Mouse (Mus musculus) cortical plate, adult 2 months (tissue): ENCODE measurements around the gene Elk3. TPM values are rescaled to one million over a fixed set of nuclear protein-coding genes. Genes with fewer than 3 reads are reported as not detected.
A peak's percentile ranks its signal among the peaks of the same experiment; 100 is the strongest.

Experiments used
- H3K27ac ChIP-seq: fragments of 200-500 bp; 2 replicates; pipeline ENCODE4 v1.5.1; 2012; ENCODE audit warnings: low read length, control low read depth, inconsistent platforms; ENCODE audit not compliant: insufficient read depth
- H3K4me1 ChIP-seq: fragments of 200-500 bp; 2 replicates; pipeline ENCODE4 v1.6.1; 2011; ENCODE audit warnings: low read length; ENCODE audit not compliant: control insufficient read depth, insufficient read depth
- H3K4me3 ChIP-seq: fragments of 200-500 bp; 2 replicates; pipeline ENCODE4 v1.5.1; 2011; ENCODE audit warnings: mild to moderate bottlenecking, low read length, control low read depth; ENCODE audit not compliant: insufficient read depth
- CTCF ChIP-seq: fragments of 200-500 bp; IDR thresholded peaks from 2 replicates; pipeline ENCODE4 v1.5.1; 2011; ENCODE audit warnings: mild to moderate bottlenecking, control low read depth, low read length; ENCODE audit not compliant: insufficient read depth; ENCODE audit errors: extremely low read depth
- POLR2A ChIP-seq: fragments of 200-500 bp; IDR thresholded peaks from 2 replicates; pipeline ENCODE4 v1.6.1; 2011; ENCODE audit warnings: mild to moderate bottlenecking, low read length, control low read depth; ENCODE audit not compliant: insufficient read depth; ENCODE audit errors: extremely low read depth
- polyA plus RNA-seq: library from polyadenylated mRNA; depleted of rRNA; stranded (reverse); fragments of >200 nt; gene quantifications from 2 replicates; pipeline ENCODE4 v1.2.3, GENCODE M21; 2012; rRNA removed

The Elk3 gene
- polyA plus RNA-seq, 1 experiment, result 6.9 TPM

DNA sequence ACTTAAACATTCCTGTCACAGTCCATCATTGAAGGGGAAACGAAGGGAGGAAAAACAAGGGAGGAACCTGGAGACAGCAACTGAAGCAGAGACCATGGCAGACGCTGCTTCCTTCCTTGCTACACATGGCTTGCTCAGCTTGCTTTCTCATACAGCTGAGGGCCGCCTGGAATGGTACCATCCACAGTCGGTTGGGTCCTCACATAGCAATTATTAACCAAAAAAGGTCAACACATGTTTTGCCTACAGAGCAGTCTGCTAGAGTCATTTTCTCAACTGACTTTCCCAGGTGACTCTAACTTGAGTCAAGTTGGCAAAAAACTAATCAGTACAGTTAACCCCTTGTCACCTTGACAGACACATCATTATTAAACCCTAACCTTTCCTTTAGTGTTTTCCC is 96.7 kb downstream of the Elk3 start:
- Histone ChIP-seq H3K4me3 (no peak overlapping the region), H3K27ac (no peak overlapping the region), H3K4me1 (peaks cover 7% of the 10 kb centered on the region)
- no peak for TF ChIP-seq CTCF
- TF ChIP-seq POLR2A, result no peak

DNA sequence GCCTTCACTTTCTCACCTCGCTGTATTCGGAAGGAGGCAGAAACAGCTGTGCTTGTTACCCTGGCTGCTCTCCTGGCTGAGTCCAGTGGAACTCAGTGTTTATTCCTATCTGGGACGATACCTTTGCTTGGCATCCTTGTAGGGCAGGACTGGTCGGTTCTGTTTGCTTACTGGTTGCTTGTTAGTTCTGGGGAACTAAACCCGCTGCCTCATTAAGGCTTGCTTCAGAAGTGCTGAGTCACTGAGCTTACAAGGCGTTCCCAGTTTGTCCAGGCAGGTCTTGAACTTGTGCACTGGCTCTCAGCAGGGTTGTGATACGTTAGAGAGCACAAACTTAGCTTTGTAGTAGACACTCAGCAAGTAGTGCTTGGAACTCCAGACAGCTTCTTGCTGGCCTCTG is 97.6 kb downstream of the Elk3 start:
- Histone ChIP-seq H3K4me3 (no peak overlapping the region), H3K4me1 (peaks cover 7% of the 10 kb centered on the region), H3K27ac (0 out of 2 replicates have a peak overlapping the region, but pooled peaks have one; percentile 3)
- TF ChIP-seq CTCF, result no peak
- TF ChIP-seq POLR2A, result no peak

- TF ChIP-seq CTCF, result no peak
- Histone ChIP-seq H3K4me3 (no peak overlapping the region), H3K4me1 (peaks cover 10% of the 10 kb centered on the region), H3K27ac (no peak overlapping the region)
Measured at GRCm38 (mm10) chr10:93212699-93213098, 98.2 kb downstream of the Elk3 start.

- no peak for TF ChIP-seq POLR2A
- TF ChIP-seq CTCF, result no peak
- Histone ChIP-seq H3K4me1 (peaks cover 16% of the 10 kb centered on the region), H3K4me3 (no peak overlapping the region), H3K27ac (no peak overlapping the region)
Measured at GRCm38 (mm10) chr10:93207176-93207575, 103.8 kb downstream of the Elk3 start.

- H3K4me3 ChIP-seq, result no peak overlapping the region
- H3K27ac ChIP-seq, result no peak overlapping the region
- TF ChIP-seq POLR2A (no peak), CTCF (no peak)
- H3K4me1 ChIP-seq, result peaks cover 12% of the 10 kb centered on the region
Measured at GRCm38 (mm10) chr10:93205287-93205956, 105.5 kb downstream of the Elk3 start.

- no peak overlapping the region for H3K27ac ChIP-seq
- peaks cover 11% of the 10 kb centered on the region for H3K4me1 ChIP-seq
- H3K4me3 ChIP-seq, result no peak overlapping the region
- TF ChIP-seq CTCF (no peak), POLR2A (no peak)
Measured at GRCm38 (mm10) chr10:93201846-93202458, 109.0 kb downstream of the Elk3 start.

DNA sequence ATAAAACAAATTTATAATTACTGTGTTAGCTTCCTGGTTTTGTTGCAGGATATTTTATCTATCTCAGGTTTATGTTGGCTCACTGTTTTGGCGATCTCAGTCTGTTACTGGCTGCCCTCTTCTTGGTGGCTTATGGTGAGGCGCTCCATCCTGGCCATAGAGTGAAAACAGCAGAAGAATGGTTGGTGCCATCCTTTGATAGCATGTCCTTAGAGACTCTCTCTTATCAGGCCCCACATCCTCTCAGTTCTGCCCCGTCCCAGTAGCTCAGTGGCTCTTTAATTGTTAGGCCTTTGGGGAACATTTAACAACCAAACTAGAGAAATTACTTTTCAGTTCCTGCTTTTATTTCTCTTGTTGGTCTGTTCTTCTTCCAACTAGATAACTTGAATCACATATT is 112.0 kb downstream of the Elk3 start:
- Histone ChIP-seq H3K27ac (no peak overlapping the region), H3K4me1 (peaks cover 11% of the 10 kb centered on the region), H3K4me3 (no peak overlapping the region)
- TF ChIP-seq CTCF (no peak), POLR2A (no peak)

Other genes with a start within 250 kb of the Elk3 start
- gene Cfap54, start 229.5 kb downstream of the Elk3 start, polyA plus RNA-seq, result 3.9 TPM in 2 replicates
- 134 and 142 TPM in 2 replicates for gene Cdk17, start 150.3 kb downstream of the Elk3 start, polyA plus RNA-seq
- 58.3 and 59.6 TPM in 2 replicates for gene Lta4h, start 142.3 kb upstream of the Elk3 start, polyA plus RNA-seq
- gene Hal, start 177.6 kb upstream of the Elk3 start, polyA plus RNA-seq, result 0.04 TPM in 1 of 2 replicates, not detected in the other
- 0.25 and 0.30 TPM in 2 replicates for gene Amdhd1, start 228.9 kb upstream of the Elk3 start, polyA plus RNA-seq
- 0.06 TPM in 1 of 2 replicates, not detected in the other for gene Ccdc38, start 229.5 kb upstream of the Elk3 start, polyA plus RNA-seq